In genomic region chr16:3271819-3272490, GRCm38 (mm10) we compare ENCODE assay signal across 17 mouse cellular contexts.
A peak's percentile ranks its signal among the peaks of the same experiment; 100 is the strongest.
DNase-seq lines count a peak whose midpoint lies in the region; ATAC-seq lines count a peak whose summit lies in the region.
"Had no signal": no experiment of that assay in that cellular context is flagged by ENCODE, and none has a peak within 500 bp of the region (broad histone marks: within the 10 kb centered on the region; RNA-seq: fewer than 3 reads in every experiment).

No protein-coding gene starts in this region.

- WGBS in hindbrain, embryonic 14.5 days: 55% methylated on average over 2 of the region's 2 CpGs
- 56% methylated on average over 2 of the region's 2 CpGs for WGBS in hindbrain, embryonic 13.5 days
- WGBS in lung, embryonic 15.5 days: 50% methylated on average over 2 of the region's 2 CpGs
- 57% methylated on average over 2 of the region's 2 CpGs for WGBS in limb, embryonic 13.5 days

- H3K4me2 ChIP-seq in hindbrain, embryonic 14.5 days (replicated peaks): no peak overlapping the region
- H3K4me2 ChIP-seq in hindbrain, embryonic 13.5 days: no peak overlapping the region
- H3K4me2 ChIP-seq in lung, embryonic 15.5 days: no peak overlapping the region
- H3K4me2 ChIP-seq in limb, embryonic 13.5 days (replicated peaks): no peak overlapping the region
- H3K4me2 ChIP-seq: forebrain, embryonic 15.5 days; neural tube, embryonic 12.5 days had no signal

- no peak overlapping the region for H3K4me3 ChIP-seq in hindbrain, embryonic 14.5 days (replicated peaks; ENCODE audit: low read length)
- no peak overlapping the region for H3K4me3 ChIP-seq in hindbrain, embryonic 13.5 days
- H3K4me3 ChIP-seq in lung, embryonic 15.5 days: no peak overlapping the region
- no peak overlapping the region for H3K4me3 ChIP-seq in limb, embryonic 13.5 days
- H3K4me3 ChIP-seq: forebrain, embryonic 15.5 days; heart, adult 2 months; megakaryocyte, embryonic 14.5 days; neural tube, embryonic 12.5 days had no signal

- ATAC-seq in hindbrain, embryonic 14.5 days (ENCODE audit: low FRiP score): 0 out of 2 replicates have a peak, but pooled peaks have one; percentile 40
- ATAC-seq in hindbrain, embryonic 13.5 days (ENCODE audit: low FRiP score): no peak
- ATAC-seq in lung, embryonic 15.5 days (ENCODE audit: borderline replicate concordance, extremely low read depth, low FRiP score, low TSS enrichment): peak; percentile 50; the same call in 1 of the 2 replicates
- peak; percentile 20; the same call in 1 of the 2 replicates for ATAC-seq in limb, embryonic 13.5 days (ENCODE audit: low FRiP score, low read depth)
- ATAC-seq in monocyte, adult 5-6 weeks (replicated peaks; ENCODE audit: insufficient number of reproducible peaks, low FRiP score, low TSS enrichment, poor library complexity, severe bottlenecking): peak; percentile 20
- ATAC-seq: forebrain, embryonic 15.5 days had no signal

- H3K9ac ChIP-seq in hindbrain, embryonic 14.5 days: no peak overlapping the region
- no peak overlapping the region for H3K9ac ChIP-seq in hindbrain, embryonic 13.5 days
- H3K9ac ChIP-seq in lung, embryonic 15.5 days: no peak overlapping the region
- H3K9ac ChIP-seq in limb, embryonic 13.5 days: no peak overlapping the region
- H3K9ac ChIP-seq: forebrain, embryonic 15.5 days; neural tube, embryonic 12.5 days had no signal

- no peaks in the 10 kb centered on the region for H3K36me3 ChIP-seq in hindbrain, embryonic 14.5 days (replicated peaks; ENCODE audit: control insufficient read depth, insufficient read depth)
- no peaks in the 10 kb centered on the region for H3K36me3 ChIP-seq in hindbrain, embryonic 13.5 days
- no peaks in the 10 kb centered on the region for H3K36me3 ChIP-seq in lung, embryonic 15.5 days
- H3K36me3 ChIP-seq in limb, embryonic 13.5 days: no peaks in the 10 kb centered on the region
- H3K36me3 ChIP-seq: forebrain, embryonic 15.5 days; G1E; neural tube, embryonic 12.5 days had no signal

- H3K27ac ChIP-seq in hindbrain, embryonic 14.5 days: no peak overlapping the region
- H3K27ac ChIP-seq in hindbrain, embryonic 13.5 days: no peak overlapping the region
- H3K27ac ChIP-seq in lung, embryonic 15.5 days: no peak overlapping the region
- H3K27ac ChIP-seq in limb, embryonic 13.5 days: no peak overlapping the region
- H3K27ac ChIP-seq: forebrain, embryonic 15.5 days; heart, adult 2 months; neural tube, embryonic 12.5 days had no signal

- peaks cover 90% of the 10 kb centered on the region for H3K9me3 ChIP-seq in hindbrain, embryonic 14.5 days (ENCODE audit: control insufficient read depth, low read length)
- peaks cover 75% of the 10 kb centered on the region for H3K9me3 ChIP-seq in hindbrain, embryonic 13.5 days
- peaks cover 21% of the 10 kb centered on the region; the same call in 1 of the 2 replicates for H3K9me3 ChIP-seq in lung, embryonic 15.5 days
- peaks cover 46% of the 10 kb centered on the region for H3K9me3 ChIP-seq in limb, embryonic 13.5 days

- no peaks in the 10 kb centered on the region for H3K4me1 ChIP-seq in hindbrain, embryonic 14.5 days (replicated peaks; ENCODE audit: control insufficient read depth, insufficient read depth, low read length)
- no peaks in the 10 kb centered on the region for H3K4me1 ChIP-seq in hindbrain, embryonic 13.5 days (replicated peaks)
- H3K4me1 ChIP-seq in lung, embryonic 15.5 days: no peaks in the 10 kb centered on the region
- H3K4me1 ChIP-seq in limb, embryonic 13.5 days: no peaks in the 10 kb centered on the region
- H3K4me1 ChIP-seq: forebrain, embryonic 15.5 days; megakaryocyte, embryonic 14.5 days; neural tube, embryonic 12.5 days had no signal

- H3K27me3 ChIP-seq in hindbrain, embryonic 14.5 days (ENCODE audit: control insufficient read depth, insufficient read depth, low read length): no peaks in the 10 kb centered on the region
- no peaks in the 10 kb centered on the region for H3K27me3 ChIP-seq in hindbrain, embryonic 13.5 days
- H3K27me3 ChIP-seq in lung, embryonic 15.5 days: no peaks in the 10 kb centered on the region
- H3K27me3 ChIP-seq in limb, embryonic 13.5 days: no peaks in the 10 kb centered on the region
- H3K27me3 ChIP-seq: forebrain, embryonic 15.5 days; megakaryocyte, embryonic 14.5 days; neural tube, embryonic 12.5 days had no signal

- no peak for DNase-seq in hindbrain, embryonic 14.5 days (ENCODE audit: low spot score)
- DNase-seq in lung, postnatal 4 days: no peak
- DNase-seq in right cerebral cortex, adult 18-20 months: no peak
- DNase-seq: cerebellum, adult 11 months; cerebellum, postnatal 25 days; heart, adult 2 months; kidney, adult 11 months; layer of hippocampus, postnatal 36 days; thymus, postnatal 14 days had no signal
